Mouse (Mus musculus) kidney, postnatal 0 days (tissue): ENCODE data around the gene Bax. TPM values are rescaled to one million over a fixed set of nuclear protein-coding genes. Genes with fewer than 3 reads are reported as not detected.
"Not testable (repeated sequence)": the region's sequence is repeated elsewhere in the genome, so short reads cannot be mapped to it uniquely, and the experiment has no call there.

Experiments used
- ATAC-seq: fragments of 200-750 bp; cut with Nextera tagmentation; replicated peaks from 2 replicates; pipeline ENCODE4 v1.8.0; 2017; ENCODE audit warnings: low read depth, moderate number of reproducible peaks, moderate TSS enrichment, moderate library complexity; ENCODE audit not compliant: low FRiP score
- DNase-seq: peaks from one replicate; pipeline ENCODE4 v3.0.0-alpha.2; 2016; ENCODE audit warnings: low spot score
- H3K27ac ChIP-seq: fragments of 300-500 bp; sonication (generic); 2 replicates; pipeline ENCODE4 v1.5.1; 2014; ENCODE audit warnings: mild to moderate bottlenecking
- H3K27me3 ChIP-seq: fragments of 300-500 bp; sonication (generic); 2 replicates; pipeline ENCODE4 v1.6.1; 2014; ENCODE audit warnings: low read length, mixed read lengths; ENCODE audit not compliant: insufficient read depth
- H3K36me3 ChIP-seq: fragments of 300-500 bp; sonication (generic); 2 replicates; pipeline ENCODE4 v1.6.1; 2014; ENCODE audit warnings: low read length, mixed read lengths; ENCODE audit not compliant: insufficient read depth
- H3K4me1 ChIP-seq: fragments of 300-500 bp; sonication (generic); replicated peaks from 2 replicates; pipeline ENCODE4 v1.6.1; 2014; ENCODE audit warnings: antibody characterized with exemption, low read length, mixed read lengths; ENCODE audit not compliant: insufficient read depth
- H3K4me2 ChIP-seq: fragments of 300-500 bp; sonication (generic); 2 replicates; pipeline ENCODE4 v1.6.1; 2014; ENCODE audit warnings: mild to moderate bottlenecking, low read length, moderate library complexity, mixed read lengths
- H3K4me3 ChIP-seq: fragments of 300-500 bp; sonication (generic); replicated peaks from 2 replicates; pipeline ENCODE4 v1.5.1; 2014; ENCODE audit warnings: low read depth, low read length
- H3K9ac ChIP-seq: fragments of 300-500 bp; sonication (generic); 2 replicates; pipeline ENCODE4 v1.6.1; 2014; ENCODE audit warnings: low read depth, low read length
- H3K9me3 ChIP-seq: fragments of 300-500 bp; sonication (generic); replicated peaks from 2 replicates; pipeline ENCODE4 v1.6.1; 2016; ENCODE audit warnings: low read length, inconsistent platforms, mixed read lengths
- CTCF ChIP-seq: IDR thresholded peaks from 2 replicates; pipeline ENCODE4 v1.5.1; 2016; ENCODE audit warnings: antibody characterized with exemption, low read depth, mild to moderate bottlenecking, moderate library complexity
- WGBS: fragments of 180-500 bp; shearing (Covaris S2); extraction: QIAGEN DNeasy Blood & Tissue Kit; methylation state at CpG from one replicate; pipeline ENCODE4 v1.1.7; 2014; 5-methylcytosine and 5-hydroxymethylcytosine counted together
- polyA plus RNA-seq: library from polyadenylated mRNA; unstranded; fragments of >200 nt; fragmentation: Nextera tagmentation; extraction: Ambion mirVana; gene quantifications from 2 replicates; pipeline ENCODE4 v1.2.1, GENCODE M21; 2015

The Bax gene
- polyA plus RNA-seq, 1 experiment from 2014 or later = 194 TPM

- Histone ChIP-seq H3K27me3 (no peaks in the 10 kb centered on the region), H3K27ac (peak overlapping the region; percentile 37; the same call in 1 of the 2 replicates), H3K4me2 (0 out of 2 replicates have a peak overlapping the region, but pooled peaks have one; percentile 25), H3K36me3 (peaks cover 30% of the 10 kb centered on the region), H3K9ac (no peak overlapping the region), H3K4me3 (no peak overlapping the region), H3K4me1 (no peaks in the 10 kb centered on the region; the same call in 1 of the 2 replicates), H3K9me3 (no peaks in the 10 kb centered on the region)
- TF ChIP-seq CTCF = no peak
- peak; percentile 38 for DNase-seq
- WGBS = 29% methylated on average over 9 of the region's 9 CpGs
- ATAC-seq = 0 out of 2 replicates have a peak, but pooled peaks have one; percentile 13
Measured at GRCm38 (mm10) chr7:45490822-45491221, 24.1 kb upstream of the Bax start.

- Histone ChIP-seq H3K9ac (no peak overlapping the region), H3K4me3 (no peak overlapping the region), H3K27ac (no peak overlapping the region), H3K27me3 (no peaks in the 10 kb centered on the region), H3K9me3 (no peaks in the 10 kb centered on the region), H3K4me1 (no peaks in the 10 kb centered on the region; the same call in 1 of the 2 replicates), H3K36me3 (peaks cover 20% of the 10 kb centered on the region), H3K4me2 (no peak overlapping the region)
- no peak for DNase-seq
- WGBS = 51% methylated on average over 7 of the region's 7 CpGs
- TF ChIP-seq CTCF = no peak
- ATAC-seq = no peak
Measured at GRCm38 (mm10) chr7:45489578-45489977, 22.9 kb upstream of the Bax start.

GRCm38 (mm10) chr7:45488293-45489204, 21.9 kb upstream of the Bax start, which contains the start of gene Dhdh:
TSS of gene Dhdh (minus strand) at chr7:45488805.
- peak within 1 kb of the TSS; percentile 58 for H3K9ac ChIP-seq
- H3K4me3 ChIP-seq = peak within 1 kb of the TSS; percentile 39
- peak within 1 kb of the TSS; percentile 73 for H3K4me2 ChIP-seq
- H3K36me3 ChIP-seq = peaks cover 9% of the 10 kb centered on the region
- peak within 1 kb of the TSS; percentile 71 for H3K27ac ChIP-seq
- no peaks in the 10 kb centered on the region for H3K9me3 ChIP-seq
- no peaks in the 10 kb centered on the region for H3K27me3 ChIP-seq
- no peaks in the 10 kb centered on the region; the same call in 1 of the 2 replicates for H3K4me1 ChIP-seq
- DNase-seq (peak; percentile 66), ATAC-seq (peak; percentile 34)
- no peak for TF ChIP-seq CTCF
- WGBS = 12% methylated on average over 37 of the region's 38 CpGs

GRCm38 (mm10) chr7:45487861-45488292, 21.2 kb upstream of the Bax start:
- Histone ChIP-seq H3K4me2 (peak overlapping the region; percentile 73), H3K27me3 (no peaks in the 10 kb centered on the region), H3K36me3 (peaks cover 3% of the 10 kb centered on the region), H3K27ac (peak overlapping the region; percentile 71), H3K4me3 (peak overlapping the region; percentile 39; the same call in 1 of the 2 replicates), H3K9ac (peak overlapping the region; percentile 58; the same call in 1 of the 2 replicates), H3K4me1 (no peaks in the 10 kb centered on the region; the same call in 1 of the 2 replicates), H3K9me3 (no peaks in the 10 kb centered on the region)
- no peak for DNase-seq
- TF ChIP-seq CTCF = no peak
- ATAC-seq = no peak; the same call in 1 of the 2 replicates
- 47% methylated on average over 11 of the region's 11 CpGs for WGBS

- Histone ChIP-seq H3K4me1 (no peaks in the 10 kb centered on the region; the same call in 1 of the 2 replicates), H3K9me3 (no peaks in the 10 kb centered on the region), H3K27me3 (no peaks in the 10 kb centered on the region), H3K27ac (no peak within 1 kb of the TSS), H3K4me2 (no peak within 1 kb of the TSS), H3K4me3 (no peak within 1 kb of the TSS), H3K9ac (no peak within 1 kb of the TSS), H3K36me3 (no peaks in the 10 kb centered on the region)
- no peak for DNase-seq
- no peak for TF ChIP-seq CTCF
- no peak for ATAC-seq
- WGBS = 77% methylated on average over 12 of the region's 12 CpGs
Measured at GRCm38 (mm10) chr7:45486761-45487415, 20.2 kb upstream of the Bax start, which contains the start of gene Gm45808. TSS of gene Gm45808 (minus strand) at chr7:45486811.

- 71% methylated on average over 7 of the region's 7 CpGs for WGBS
- no peak for DNase-seq
- Histone ChIP-seq H3K4me1 (no peaks in the 10 kb centered on the region; the same call in 1 of the 2 replicates), H3K9me3 (no peaks in the 10 kb centered on the region), H3K4me2 (no peak overlapping the region), H3K27me3 (no peaks in the 10 kb centered on the region), H3K36me3 (no peaks in the 10 kb centered on the region), H3K4me3 (no peak overlapping the region), H3K27ac (no peak overlapping the region), H3K9ac (no peak overlapping the region)
- ATAC-seq = no peak
- no peak for TF ChIP-seq CTCF
Measured at GRCm38 (mm10) chr7:45486158-45486557, 19.5 kb upstream of the Bax start.

- not testable (repeated sequence) for DNase-seq, H3K9ac ChIP-seq
- 93% methylated on average over 5 of the region's 5 CpGs for WGBS
Measured at GRCm38 (mm10) chr7:45484985-45485384, 18.3 kb upstream of the Bax start.

More at GRCm38 (mm10) chr7:45484985-45485384, 18.3 kb upstream of the Bax start:
- ATAC-seq, H3K9me3 ChIP-seq, H3K27me3 ChIP-seq, H3K36me3 ChIP-seq, H3K4me1 ChIP-seq, H3K4me3 ChIP-seq, H3K27ac ChIP-seq, H3K4me2 ChIP-seq: not testable (repeated sequence)
